Mouse (Mus musculus): ENCODE results near the gene Fdx1.
A peak's percentile ranks its signal among the peaks of the same experiment; 100 is the strongest.

Gene Fdx1

DNA sequence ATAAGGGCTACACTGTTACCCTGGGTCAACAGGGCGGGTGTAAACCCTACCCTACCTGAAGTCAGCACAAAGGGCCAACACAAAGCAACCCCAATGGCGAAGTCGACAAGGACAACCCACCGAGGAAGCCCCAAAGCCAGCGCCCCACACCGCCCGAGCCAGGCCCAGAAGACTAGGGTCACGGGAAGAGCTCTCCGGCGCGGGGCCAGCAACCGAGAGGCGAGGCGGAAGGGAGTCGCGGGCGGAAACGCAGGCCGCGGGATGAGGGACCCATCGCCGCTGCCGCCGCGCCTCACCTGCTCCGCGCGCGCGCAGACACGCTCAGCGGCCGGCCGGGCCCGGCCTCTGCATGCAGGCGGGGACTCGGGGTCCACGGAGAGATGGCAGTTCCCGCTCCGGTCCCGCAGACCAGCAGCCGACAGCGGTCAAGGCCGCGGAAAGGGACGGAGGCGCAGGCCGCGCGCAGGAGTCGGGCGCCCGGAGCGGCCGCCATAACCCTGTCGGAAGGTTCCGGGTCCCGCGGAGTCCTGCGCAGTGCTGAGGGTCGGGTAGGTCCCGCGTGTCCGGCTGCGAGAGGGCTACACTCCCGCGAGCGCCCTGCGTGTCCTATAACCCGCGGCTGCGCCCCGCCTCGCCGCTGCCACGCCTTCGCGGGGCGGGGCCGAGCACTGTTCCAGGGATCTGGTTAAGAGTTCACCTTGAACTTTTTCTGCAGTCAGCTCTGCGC, at the start of gene Fdx1:
Fdx1 (minus strand) TSS at position 582 of the 727 bp plus-strand sequence.
- TF ChIP-seq GATA4 (IDR thresholded peaks at IDR 0.05; ENCODE audit: insufficient replicate concordance, low read length): no peak; the same call in 1 of the 2 replicates

DNA sequence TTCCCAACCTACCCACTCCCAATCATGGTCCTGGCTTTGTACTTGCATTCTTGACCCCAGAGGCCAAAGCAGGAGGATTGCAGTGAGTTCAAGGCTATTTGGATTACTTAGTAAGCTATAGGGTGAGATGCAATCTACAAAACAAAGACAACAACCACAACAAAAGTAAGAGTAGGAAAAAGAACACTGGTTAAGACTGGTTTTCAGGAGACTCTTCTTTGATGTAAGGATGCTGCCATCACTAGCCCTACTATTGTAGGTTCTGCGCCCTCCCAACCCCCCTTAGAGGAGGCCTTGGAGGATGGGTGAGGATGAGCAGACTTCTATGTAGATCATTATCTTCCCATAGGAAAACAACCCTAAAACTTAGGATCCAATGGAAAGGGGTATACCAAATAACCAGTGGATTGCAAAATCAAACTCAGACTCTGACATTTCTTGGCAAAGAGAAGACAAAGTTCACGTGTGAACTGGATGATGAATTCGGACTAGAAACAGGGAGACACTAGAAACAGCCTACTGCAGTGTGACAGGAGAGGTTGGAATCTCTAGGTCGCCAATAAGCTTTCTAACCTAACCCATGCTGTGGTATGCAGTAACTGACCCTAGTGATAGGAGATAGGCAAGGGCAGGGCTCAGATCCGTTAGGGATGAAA, 49.6 kb upstream of the Fdx1 start:
- TF ChIP-seq GATA4 (IDR thresholded peaks at IDR 0.05; ENCODE audit: insufficient replicate concordance, low read length): no peak

DNA sequence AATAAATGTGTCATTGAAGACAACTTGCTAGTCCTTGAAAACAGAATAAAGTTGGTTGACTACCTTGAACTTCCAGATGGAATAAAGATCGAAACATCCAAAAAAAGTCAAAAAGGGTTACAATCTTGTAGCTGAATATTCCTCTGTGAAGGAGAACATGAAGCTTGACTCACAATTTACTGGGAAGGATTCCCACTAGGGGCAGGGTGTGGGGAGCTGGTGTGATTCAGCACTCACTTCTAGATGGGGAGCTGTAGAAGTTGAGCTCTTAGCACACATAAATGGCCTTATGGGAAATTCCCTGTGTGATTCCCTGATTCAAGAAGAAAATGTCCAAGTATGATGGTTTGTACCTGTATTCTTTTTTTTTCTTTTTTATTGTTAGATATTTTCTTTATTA, 49.0 kb upstream of the Fdx1 start:
- TF ChIP-seq GATA4 (IDR thresholded peaks at IDR 0.05; ENCODE audit: insufficient replicate concordance, low read length): no peak

DNA sequence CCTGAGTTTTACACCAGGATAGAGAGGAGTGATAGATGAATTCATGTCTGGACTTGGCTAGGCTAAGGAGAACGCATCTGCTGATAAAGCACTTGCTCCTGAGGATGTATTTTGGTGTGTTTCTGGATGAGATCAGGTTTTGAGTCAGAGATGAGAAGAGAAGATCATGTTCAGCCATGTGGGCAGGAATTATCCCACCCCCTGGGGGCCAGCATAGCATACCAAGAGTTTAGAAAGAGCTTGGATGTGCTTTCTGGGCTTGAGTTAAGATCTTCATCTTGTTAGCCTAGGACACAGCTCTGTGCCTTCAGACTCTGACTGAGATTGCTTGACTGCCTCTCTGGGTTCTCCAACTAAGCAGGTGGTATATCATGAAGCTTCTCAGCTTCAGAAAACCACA, 45.2 kb upstream of the Fdx1 start:
- TF ChIP-seq GATA4 (IDR thresholded peaks at IDR 0.05; ENCODE audit: insufficient replicate concordance, low read length): no peak

DNA sequence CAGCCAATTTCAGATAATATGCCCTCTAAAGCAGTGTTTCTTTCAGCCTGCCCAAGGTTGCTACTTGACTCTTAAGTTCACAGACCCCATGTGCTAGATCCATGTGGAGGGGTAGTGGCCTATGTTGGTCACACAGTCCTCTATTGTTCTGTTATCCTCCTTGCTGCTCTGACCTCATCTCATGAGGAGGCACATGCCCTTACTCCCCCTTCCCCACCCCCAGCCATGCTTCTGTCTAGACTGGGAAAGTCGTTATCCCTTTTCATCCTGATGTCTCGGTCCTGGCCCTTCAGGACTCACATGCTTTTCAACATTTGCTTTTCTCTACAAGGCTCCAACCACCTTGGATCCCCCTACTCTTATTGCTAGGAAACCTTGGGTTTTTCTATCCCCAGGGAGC, 44.0 kb upstream of the Fdx1 start:
- TF ChIP-seq GATA4 (IDR thresholded peaks at IDR 0.05; ENCODE audit: insufficient replicate concordance, low read length): no peak

DNA sequence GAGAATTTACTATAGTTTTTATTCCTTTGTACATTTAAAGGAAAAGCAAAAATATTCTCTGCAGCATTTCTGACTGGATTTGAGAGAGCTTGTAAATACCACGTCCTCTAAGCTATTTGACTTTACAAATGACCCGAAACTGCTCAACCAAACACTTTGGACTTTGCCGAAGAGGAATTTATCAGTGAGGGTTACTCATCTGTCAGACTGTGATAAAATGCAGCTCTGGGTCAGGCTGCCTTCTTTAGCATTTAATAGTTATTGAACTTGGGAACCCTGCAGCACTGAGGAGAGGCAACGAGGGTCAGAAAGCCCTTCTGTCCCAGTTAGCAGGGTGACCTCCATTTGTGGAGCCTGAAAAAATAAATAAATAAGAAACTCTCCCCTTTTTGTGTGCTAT, 40.1 kb upstream of the Fdx1 start:
- no peak for TF ChIP-seq GATA4 (IDR thresholded peaks at IDR 0.05; ENCODE audit: insufficient replicate concordance, low read length)

DNA sequence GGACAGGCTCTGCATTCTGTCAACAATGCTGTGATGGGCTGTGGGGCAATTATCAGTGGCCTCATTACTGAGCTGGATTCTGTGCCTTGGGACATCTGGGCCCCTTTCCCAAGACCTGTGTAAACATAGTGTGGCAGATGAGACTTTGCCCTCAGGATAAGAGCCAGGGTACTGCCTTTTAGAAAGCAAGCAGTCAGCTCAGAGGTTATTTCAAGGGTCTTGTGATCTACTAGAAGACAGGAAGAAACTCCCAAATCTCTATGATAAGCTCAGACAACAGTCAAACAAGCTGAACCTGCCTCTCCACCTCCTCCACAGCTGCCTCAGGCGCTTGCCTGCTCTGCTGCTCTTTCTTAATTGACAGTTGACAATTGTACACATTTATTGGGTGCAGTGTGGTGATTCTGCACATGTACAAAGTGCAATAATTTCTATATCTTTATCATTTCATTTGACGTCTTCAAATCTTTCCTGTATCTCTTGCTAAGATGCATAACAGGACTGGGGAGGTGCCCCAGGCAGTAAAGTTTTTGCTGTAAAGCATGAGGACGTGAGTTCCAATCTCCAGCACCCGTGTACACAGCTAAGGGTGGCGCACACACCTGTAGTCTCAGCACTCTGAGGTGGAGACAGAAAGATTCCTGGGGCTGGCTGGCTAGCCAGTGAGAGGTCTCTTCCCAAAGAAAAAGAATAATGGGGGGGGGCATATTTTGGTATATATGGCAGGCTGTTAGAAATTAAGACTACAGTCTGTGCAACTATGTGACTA, 32.2 kb upstream of the Fdx1 start:
- TF ChIP-seq GATA4 (IDR thresholded peaks at IDR 0.05; ENCODE audit: insufficient replicate concordance, low read length): peak; percentile 79; the same call in 1 of the 2 replicates

DNA sequence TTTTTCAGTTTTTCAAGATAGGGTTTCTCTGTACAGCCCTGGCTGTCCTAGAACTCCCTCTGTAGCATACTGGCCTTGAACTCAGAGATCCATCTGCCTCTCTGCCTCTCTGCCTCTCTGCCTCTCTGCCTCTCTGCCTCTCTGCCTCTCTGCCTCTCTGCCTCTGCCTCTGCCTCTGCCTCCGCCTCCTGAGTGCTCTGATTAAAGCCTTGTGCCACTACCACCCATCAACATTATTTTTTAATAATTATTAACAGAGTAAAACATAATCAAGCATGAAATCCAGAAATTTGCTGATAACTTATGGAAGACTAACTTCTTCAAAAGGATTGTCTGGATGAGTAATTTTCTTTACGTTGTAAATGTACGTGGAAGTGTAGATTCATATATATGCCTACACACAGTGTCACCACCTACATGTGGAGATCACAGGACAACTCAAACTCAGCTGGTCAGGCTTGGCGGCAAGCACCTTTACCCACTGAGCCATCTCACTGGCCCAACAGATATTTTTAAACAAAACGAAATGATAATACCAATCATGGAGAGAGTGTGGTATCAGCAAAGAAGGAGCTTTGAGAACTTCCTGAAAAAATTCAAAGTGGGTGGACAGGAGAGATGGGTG, 31.4 kb upstream of the Fdx1 start:
- TF ChIP-seq GATA4 (IDR thresholded peaks at IDR 0.05; ENCODE audit: insufficient replicate concordance, low read length): no peak

DNA sequence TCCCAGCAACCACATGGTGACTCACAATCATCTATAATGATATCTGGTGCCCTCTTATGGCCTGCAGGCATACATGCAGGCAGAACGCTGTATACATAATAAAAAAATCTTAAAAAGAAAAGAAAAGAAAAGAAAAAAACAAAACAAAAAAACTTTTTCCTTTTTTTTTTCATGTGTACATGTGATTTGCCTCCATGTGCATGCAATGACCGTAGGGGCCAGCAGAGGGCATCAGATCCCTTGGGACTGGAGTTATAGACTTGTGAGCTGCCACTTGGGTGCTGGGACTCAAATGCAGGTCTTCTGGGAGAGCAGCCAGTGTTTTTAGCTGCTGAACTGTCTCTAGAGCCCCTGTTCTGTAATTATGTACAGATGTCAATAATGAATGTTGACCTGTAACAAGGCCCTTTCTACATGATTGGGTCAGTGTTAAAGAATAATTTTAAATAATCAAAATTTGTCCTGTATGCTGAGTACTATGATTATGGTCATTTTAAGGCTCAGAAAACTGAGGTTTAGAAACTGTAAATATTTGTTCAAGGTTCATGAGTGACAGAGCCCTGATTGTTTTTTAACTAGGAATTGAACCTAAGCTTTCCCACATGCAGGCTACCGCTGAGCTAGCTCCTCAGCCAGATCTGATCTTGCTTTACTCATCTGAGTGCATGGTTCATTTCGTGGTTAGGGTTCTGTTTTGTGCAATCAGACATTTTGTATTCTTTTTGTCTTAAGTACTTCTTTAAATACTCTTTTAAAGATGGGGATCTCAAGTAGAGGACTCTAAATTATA, 30.3 kb upstream of the Fdx1 start:
- no peak for TF ChIP-seq GATA4 (IDR thresholded peaks at IDR 0.05; ENCODE audit: insufficient replicate concordance, low read length)

DNA sequence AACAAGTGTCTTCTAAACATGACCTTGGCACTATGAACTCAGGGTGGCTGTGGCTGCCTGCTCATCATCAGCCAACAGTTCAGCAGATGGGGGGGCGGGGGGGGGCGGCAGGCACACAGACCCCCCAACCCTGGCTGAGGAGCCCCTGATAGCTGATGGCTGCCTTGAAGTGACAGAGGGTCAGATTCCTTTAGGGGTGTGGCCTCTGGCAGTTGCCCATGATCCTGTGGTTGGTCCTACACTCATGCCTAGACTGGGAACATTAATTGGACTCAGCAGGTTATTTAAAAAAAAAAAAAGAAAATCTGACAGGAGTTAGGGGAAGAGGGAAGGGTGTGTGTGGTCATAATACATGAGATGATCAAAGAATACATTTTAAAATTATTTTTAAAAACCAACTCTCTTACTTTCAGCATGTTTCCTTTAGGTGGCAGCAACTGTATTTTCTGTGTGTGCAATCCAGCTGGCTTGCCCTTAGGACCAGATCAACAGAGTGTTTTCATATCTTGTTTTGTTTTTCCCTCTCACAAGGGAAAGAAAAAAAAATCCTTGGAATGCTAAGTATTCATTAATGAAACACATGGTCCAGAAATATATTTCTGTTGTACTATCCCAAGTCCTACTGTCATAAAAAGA, 28.0 kb upstream of the Fdx1 start:
- TF ChIP-seq GATA4 (IDR thresholded peaks at IDR 0.05; ENCODE audit: insufficient replicate concordance, low read length): no peak

DNA sequence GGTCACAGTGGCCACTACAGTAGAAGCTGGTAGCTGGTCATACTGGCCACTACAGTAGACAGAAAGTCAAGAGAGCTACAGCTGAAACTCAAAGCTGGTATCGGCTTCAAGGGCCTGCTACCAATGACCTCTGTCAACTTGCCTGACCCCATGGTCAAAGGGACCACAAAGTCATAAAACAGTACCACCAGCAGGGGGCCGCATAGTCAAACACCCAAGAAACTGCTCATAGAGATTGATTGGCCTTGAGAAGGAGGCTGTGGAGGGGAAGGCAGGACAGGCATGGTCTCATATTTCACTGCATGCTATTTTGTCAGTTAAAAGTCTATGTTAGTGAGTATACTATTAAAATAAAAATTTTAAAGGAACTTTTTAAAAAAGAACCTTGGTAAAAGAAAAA, 27.5 kb upstream of the Fdx1 start:
- TF ChIP-seq GATA4 (IDR thresholded peaks at IDR 0.05; ENCODE audit: insufficient replicate concordance, low read length): no peak

DNA sequence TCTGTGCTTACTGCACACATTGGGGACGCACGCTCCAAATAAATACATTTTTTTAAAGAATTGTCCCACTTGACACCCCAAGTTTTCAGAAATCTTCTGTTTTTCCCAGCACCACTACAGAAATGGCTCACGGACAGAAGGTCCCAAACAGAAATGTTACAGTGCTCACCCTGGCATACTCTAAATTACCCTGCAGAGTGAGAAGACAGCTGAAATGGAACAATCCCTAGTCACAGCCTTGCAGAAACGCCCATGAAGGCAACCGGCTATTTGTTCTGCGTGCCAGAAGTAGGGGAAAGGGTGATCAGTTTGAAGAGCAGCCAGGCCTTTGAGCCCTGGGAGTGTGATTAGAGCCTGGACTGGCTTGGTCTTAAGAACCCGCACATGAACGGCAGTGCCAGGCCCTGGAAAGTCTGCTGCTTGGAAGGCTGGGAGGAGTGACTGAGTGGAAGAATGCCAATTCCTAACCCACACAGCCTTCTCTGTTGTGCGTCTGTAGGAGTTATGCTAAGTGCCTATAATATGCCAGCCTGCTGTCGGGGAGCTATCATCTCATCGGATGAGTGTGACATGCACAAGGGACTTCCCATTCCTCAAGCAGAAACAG, 22.2 kb upstream of the Fdx1 start:
- TF ChIP-seq GATA4 (IDR thresholded peaks at IDR 0.05; ENCODE audit: insufficient replicate concordance, low read length): no peak

DNA sequence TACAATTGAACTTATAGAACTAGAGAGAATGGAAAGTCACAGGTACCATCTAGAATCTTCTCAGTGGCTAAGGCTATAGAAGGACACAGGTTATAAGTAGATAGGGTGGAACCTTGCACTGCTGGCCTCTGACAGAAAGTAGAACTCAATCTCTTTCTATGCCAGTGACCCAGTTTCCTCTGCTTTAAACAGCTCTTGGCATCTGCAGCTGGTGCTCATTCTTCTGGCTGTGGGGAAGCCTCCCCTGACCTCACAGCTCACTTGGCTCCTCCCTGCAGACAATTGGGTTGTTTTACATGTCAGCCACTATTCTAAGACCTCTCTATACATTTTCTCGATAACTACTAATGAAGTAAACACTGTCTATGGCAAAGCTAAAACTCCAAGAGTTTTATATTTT, 17.8 kb upstream of the Fdx1 start:
- no peak for TF ChIP-seq GATA4 (IDR thresholded peaks at IDR 0.05; ENCODE audit: insufficient replicate concordance, low read length)

DNA sequence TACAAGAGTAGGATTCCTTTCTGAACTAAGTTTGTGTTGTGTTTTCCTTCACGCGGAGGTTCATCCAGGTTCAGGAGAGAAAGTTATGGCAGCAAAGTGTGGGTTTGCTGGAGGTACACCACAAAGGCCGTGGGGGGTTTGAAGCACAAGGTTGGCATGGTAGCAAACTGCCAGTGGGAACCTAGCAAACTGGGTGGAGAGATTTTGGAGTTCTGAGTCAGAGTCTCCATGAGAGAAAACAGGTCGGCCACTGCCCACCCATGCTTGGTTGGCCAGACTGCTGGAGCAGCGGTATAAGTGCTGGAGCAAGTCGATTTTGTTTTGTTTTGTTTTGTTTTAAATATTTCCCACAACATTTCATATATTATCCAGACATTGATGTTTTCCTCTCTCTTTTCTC, 15.9 kb upstream of the Fdx1 start:
- TF ChIP-seq GATA4 (IDR thresholded peaks at IDR 0.05; ENCODE audit: insufficient replicate concordance, low read length): no peak

Measured in liver, adult (tissue).